Comparison of ENCODE assay signal across 9 mouse cellular contexts in genomic region chr11:23496661-23497060, GRCm38 (mm10). TPM values are rescaled to one million over a fixed set of nuclear protein-coding genes. Genes with fewer than 3 reads are reported as not detected.
DNase-seq lines count a peak whose midpoint lies in the region; ATAC-seq lines count a peak whose summit lies in the region.
"Had no signal": no experiment of that assay in that cellular context is flagged by ENCODE, and none has a peak within 500 bp of the region (broad histone marks: within the 10 kb centered on the region; RNA-seq: fewer than 3 reads in every experiment).

No protein-coding gene starts in this region.

- peaks cover 19% of the 10 kb centered on the region for H3K4me1 ChIP-seq in lung, embryonic 15.5 days
- H3K4me1 ChIP-seq in hindbrain, embryonic 13.5 days (replicated peaks), result peaks cover 31% of the 10 kb centered on the region
- H3K4me1 ChIP-seq in midbrain, embryonic 10.5 days, result peaks cover 32% of the 10 kb centered on the region

- intact Hi-C loops in left cerebral cortex, postnatal 25 days (cut with DNase I), result loop anchor here (5.0 to 10.0 kb wide), 2 partner anchors 71 to 502 kb away; partner anchors contain the start of gene Cct4

- H3K27me3 ChIP-seq in lung, embryonic 15.5 days, result no peaks in the 10 kb centered on the region
- no peaks in the 10 kb centered on the region for H3K27me3 ChIP-seq in hindbrain, embryonic 13.5 days
- H3K27me3 ChIP-seq in midbrain, embryonic 10.5 days (ENCODE audit: low read depth, poor library complexity, severe bottlenecking), result no peaks in the 10 kb centered on the region

- H3K9me3 ChIP-seq in lung, embryonic 15.5 days, result no peaks in the 10 kb centered on the region
- H3K9me3 ChIP-seq in hindbrain, embryonic 13.5 days, result no peaks in the 10 kb centered on the region
- H3K9me3 ChIP-seq in midbrain, embryonic 10.5 days (replicated peaks), result no peaks in the 10 kb centered on the region

- peak overlapping the region; percentile 94 for H3K4me3 ChIP-seq in lung, embryonic 15.5 days
- peak overlapping the region; percentile 85 for H3K4me3 ChIP-seq in hindbrain, embryonic 13.5 days
- peak overlapping the region; percentile 86 for H3K4me3 ChIP-seq in midbrain, embryonic 10.5 days

- ATAC-seq in lung, embryonic 15.5 days (ENCODE audit: borderline replicate concordance, extremely low read depth, low FRiP score, low TSS enrichment), result no peak
- no peak for ATAC-seq in hindbrain, embryonic 13.5 days (ENCODE audit: low FRiP score)

- DNase-seq in lung, postnatal 14 days, result no peak
- peak; percentile 77 for DNase-seq in cerebellum, adult 9-11 months
- no peak for DNase-seq in midbrain, embryonic 10.5 days (ENCODE audit: low spot score)
- DNase-seq in left cerebral cortex, postnatal 25 days (ENCODE audit: low spot score in 2 of 2), result no peak
- no peak for DNase-seq in gastrocnemius, adult 8-10 months (ENCODE audit: low spot score in 2 of 2)
- DNase-seq in frontal cortex, adult 2 months (ENCODE audit: extremely low spot score in 1 of 2, low spot score in 1 of 2), result no peak

- H3K27ac ChIP-seq in lung, embryonic 15.5 days, result no peak overlapping the region
- H3K27ac ChIP-seq in hindbrain, embryonic 13.5 days, result peak overlapping the region; percentile 98
- H3K27ac ChIP-seq in midbrain, embryonic 10.5 days (replicated peaks), result peak overlapping the region; percentile 99

- H3K9ac ChIP-seq in lung, embryonic 15.5 days, result peak overlapping the region; percentile 95
- H3K9ac ChIP-seq in hindbrain, embryonic 13.5 days, result peak overlapping the region; percentile 92

- 35% methylated on average over 6 of the region's 6 CpGs for WGBS in lung, embryonic 15.5 days
- WGBS in hindbrain, embryonic 13.5 days, result 42% methylated on average over 6 of the region's 6 CpGs
- 59% methylated on average over 6 of the region's 6 CpGs for WGBS in midbrain, embryonic 10.5 days

- H3K36me3 ChIP-seq in lung, embryonic 15.5 days, result peaks cover 36% of the 10 kb centered on the region
- peaks cover 40% of the 10 kb centered on the region for H3K36me3 ChIP-seq in hindbrain, embryonic 13.5 days
- H3K36me3 ChIP-seq in midbrain, embryonic 10.5 days, result peaks cover 46% of the 10 kb centered on the region

- H3K4me2 ChIP-seq in lung, embryonic 15.5 days, result peak overlapping the region; percentile 83
- peak overlapping the region; percentile 95 for H3K4me2 ChIP-seq in hindbrain, embryonic 13.5 days

RNA-seq across cellular contexts. Expression of gene Ahsa2, which starts 1.2 kb away (rescaled TPM):
- polyA plus RNA-seq in lung, embryonic 15.5 days (2015; fragmentation: Nextera tagmentation; extraction: Ambion mirVana), result 77.2 and 85.6 TPM in 2 replicates
- 120 and 126 TPM in 2 replicates for polyA plus RNA-seq in hindbrain, embryonic 13.5 days (2015; fragmentation: Nextera tagmentation; extraction: Ambion mirVana)
- polyA plus RNA-seq in midbrain, embryonic 10.5 days (2016; fragmentation: Nextera tagmentation; extraction: Ambion mirVana), result 136 and 137 TPM in 2 replicates
- 10 to 100 TPM; 38.3 to 47.9 TPM for total RNA-seq in left cerebral cortex, postnatal 25 days (2021)
- total RNA-seq in gastrocnemius, adult 8-10 months (2022), result 10 to 100 TPM; 36.0 to 44.5 (median 38.2) TPM
- 45.0 and 47.8 TPM in 2 replicates for polyA plus RNA-seq in frontal cortex, adult 2 months (2012; rRNA removed)

RNA-seq across cellular contexts. Expression of gene 1700093K21Rik, which starts 24.3 kb away (rescaled TPM):
- polyA plus RNA-seq in lung, embryonic 15.5 days (2015; fragmentation: Nextera tagmentation; extraction: Ambion mirVana), result not detected in 2 replicates
- polyA plus RNA-seq in hindbrain, embryonic 13.5 days (2015; fragmentation: Nextera tagmentation; extraction: Ambion mirVana), result 0.21 TPM in 1 of 2 replicates, not detected in the other
- polyA plus RNA-seq in midbrain, embryonic 10.5 days (2016; fragmentation: Nextera tagmentation; extraction: Ambion mirVana), result not detected in 2 replicates
- not detected for total RNA-seq in left cerebral cortex, postnatal 25 days (2021)
- not detected for total RNA-seq in gastrocnemius, adult 8-10 months (2022)
- 0.99 and 1.8 TPM in 2 replicates for polyA plus RNA-seq in frontal cortex, adult 2 months (2012; rRNA removed)
- total RNA-seq: common myeloid progenitor, adult 5-6 weeks had no signal
